Mouse (Mus musculus) neural tube, embryonic 11.5 days (tissue): ENCODE measurements at regions not wholly inside any gene's neighbourhood (a gene's known extent, or its start where the extent isn't known, plus 50 kb on each side); places are given as distances from the start of the nearest gene placed in this dataset.

Source experiments
- ATAC-seq: fragments of 200-750 bp; cut with Nextera tagmentation; 2 replicates; pipeline ENCODE4 v1.8.0; 2017; ENCODE audit warnings: moderate number of reproducible peaks, mild to moderate bottlenecking, moderate TSS enrichment, moderate library complexity; ENCODE audit not compliant: insufficient read depth, low FRiP score, low TSS enrichment
- DNase-seq: peaks from one replicate; pipeline ENCODE4 v3.0.0-alpha.2; 2015; ENCODE audit warnings: low spot score
- H3K27ac ChIP-seq: fragments of 300-500 bp; sonication (generic); 2 replicates; pipeline ENCODE4 v1.5.1; 2014; ENCODE audit warnings: low read depth, mild to moderate bottlenecking, low read length
- H3K27me3 ChIP-seq: fragments of 300-500 bp; sonication (generic); 2 replicates; pipeline ENCODE4 v1.6.1; 2014; ENCODE audit warnings: mild to moderate bottlenecking, low read length, mixed read lengths; ENCODE audit not compliant: control insufficient read depth, insufficient read depth
- H3K36me3 ChIP-seq: fragments of 300-500 bp; sonication (generic); 2 replicates; pipeline ENCODE4 v1.6.1; 2014; ENCODE audit warnings: mild to moderate bottlenecking, low read length, moderate library complexity, mixed read lengths; ENCODE audit not compliant: control insufficient read depth, insufficient read depth
- H3K4me1 ChIP-seq: fragments of 300-500 bp; sonication (generic); 2 replicates; pipeline ENCODE4 v1.6.1; 2014; ENCODE audit warnings: low read length, mixed read lengths; ENCODE audit not compliant: control insufficient read depth, insufficient read depth
- H3K4me2 ChIP-seq: fragments of 300-500 bp; sonication (generic); 2 replicates; pipeline ENCODE4 v1.6.1; 2014; ENCODE audit warnings: low read depth, mild to moderate bottlenecking, moderate library complexity
- H3K4me3 ChIP-seq: fragments of 300-500 bp; sonication (generic); 2 replicates; pipeline ENCODE4 v1.5.1; 2014; ENCODE audit warnings: low read depth, low read length
- H3K9ac ChIP-seq: fragments of 300-500 bp; sonication (generic); 2 replicates; pipeline ENCODE4 v1.6.1; 2014; ENCODE audit warnings: mild to moderate bottlenecking, low read length
- H3K9me3 ChIP-seq: fragments of 300-500 bp; sonication (generic); 2 replicates; pipeline ENCODE4 v1.6.1; 2016; ENCODE audit warnings: low read length; ENCODE audit not compliant: control insufficient read depth
- WGBS: fragments of 180-500 bp; shearing (Covaris S2); extraction: QIAGEN DNeasy Blood & Tissue Kit; methylation state at CpG from one replicate; pipeline ENCODE4 v1.1.7; 2014; 5-methylcytosine and 5-hydroxymethylcytosine counted together

DNA sequence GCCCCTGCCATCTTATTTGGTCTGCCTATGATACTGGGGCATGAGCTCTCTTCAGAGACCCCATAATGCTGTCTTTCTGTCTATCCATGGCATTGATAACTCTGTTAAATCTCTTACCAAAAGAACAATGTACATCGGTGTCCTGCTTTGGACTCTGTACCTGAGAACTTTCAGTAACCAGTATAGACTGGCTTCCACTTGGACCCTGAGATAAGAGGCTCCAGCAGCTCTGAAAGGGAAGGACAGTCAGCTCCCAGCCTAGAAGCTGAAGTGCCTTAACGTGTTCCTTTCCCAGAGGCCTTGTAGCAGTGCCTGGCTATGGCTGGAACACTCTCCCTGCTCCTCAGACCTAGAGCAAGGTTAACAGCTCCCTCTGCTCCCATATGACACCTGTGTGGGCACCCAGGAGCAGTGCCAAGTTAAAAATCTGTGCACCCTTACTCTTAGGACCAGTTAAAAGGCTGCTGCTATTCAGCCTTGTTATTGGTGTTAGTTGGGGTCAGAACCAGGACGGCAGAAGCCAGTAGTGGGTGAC is 343.8 kb upstream of the Hs6st1 start:
- Histone ChIP-seq H3K4me3 (no peak overlapping the region), H3K27me3 (no peaks in the 10 kb centered on the region), H3K27ac (no peak overlapping the region), H3K36me3 (no peaks in the 10 kb centered on the region), H3K9ac (no peak overlapping the region), H3K4me2 (no peak overlapping the region), H3K4me1 (no peaks in the 10 kb centered on the region), H3K9me3 (no peaks in the 10 kb centered on the region)
- no peak for DNase-seq
- no peak for ATAC-seq
- 84% methylated on average over 3 of the region's 3 CpGs for WGBS

DNA sequence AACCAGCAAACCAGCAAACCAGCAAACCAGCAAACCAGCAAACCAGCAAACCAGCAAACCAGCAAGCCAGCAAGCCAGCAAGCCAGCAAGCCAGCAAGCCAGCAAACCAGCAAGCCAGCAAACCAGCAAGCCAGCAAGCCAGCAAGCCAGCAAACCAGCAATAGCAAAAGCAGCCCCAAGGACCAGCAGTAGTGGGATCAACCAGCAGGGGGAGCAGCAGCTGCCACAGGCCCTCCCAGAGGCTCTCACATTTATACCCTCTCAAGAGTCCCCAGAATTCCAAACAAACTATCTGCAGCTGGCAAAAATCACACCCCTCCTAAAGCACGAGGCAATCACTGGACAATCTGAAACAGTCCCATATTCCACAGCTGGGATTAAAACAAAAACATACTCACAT is 341.6 kb upstream of the Hs6st1 start:
- no peak for ATAC-seq
- no peaks in the 10 kb centered on the region for H3K4me1 ChIP-seq
- H3K4me3 ChIP-seq, result no peak overlapping the region
- no peak overlapping the region for H3K9ac ChIP-seq
- no peaks in the 10 kb centered on the region for H3K9me3 ChIP-seq
- no peak overlapping the region for H3K4me2 ChIP-seq
- 44% methylated on average over 1 of the region's 1 CpGs for WGBS
- no peaks in the 10 kb centered on the region for H3K36me3 ChIP-seq
- peak; percentile 78 for DNase-seq
- H3K27ac ChIP-seq, result no peak overlapping the region
- no peaks in the 10 kb centered on the region for H3K27me3 ChIP-seq

DNA sequence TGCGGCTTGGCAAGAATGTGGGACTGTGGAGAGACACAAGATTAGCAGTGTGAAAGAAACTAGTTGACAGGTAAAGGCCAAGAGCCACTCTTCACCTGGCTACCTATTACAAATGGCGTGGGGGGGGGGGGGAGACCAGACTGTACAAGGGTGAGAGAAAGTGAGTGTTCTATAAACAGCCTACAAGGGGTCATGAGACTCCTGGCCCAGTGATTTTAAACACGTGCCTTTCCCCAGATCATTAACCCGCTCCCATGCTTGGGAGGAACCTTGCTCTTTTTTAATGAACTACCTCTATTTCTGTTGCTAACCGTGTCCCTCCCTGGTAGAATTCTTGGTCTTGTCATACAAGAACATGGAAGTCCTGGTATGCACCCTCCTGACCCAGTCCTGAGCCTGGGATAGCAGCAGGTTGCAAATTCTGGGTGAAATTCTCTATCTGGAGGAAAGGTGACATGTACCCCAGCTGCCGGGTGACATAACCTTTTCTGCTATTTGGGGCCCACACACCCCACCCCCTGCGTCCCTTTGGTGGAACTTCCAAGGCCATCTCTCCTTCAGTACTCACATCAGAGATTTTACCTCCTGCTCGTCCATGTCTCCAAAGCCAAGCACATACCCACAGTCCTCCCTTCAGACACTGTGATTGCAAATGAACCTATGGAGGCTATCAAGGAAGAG is 340.8 kb upstream of the Hs6st1 start:
- H3K4me1 ChIP-seq, result no peaks in the 10 kb centered on the region
- ATAC-seq, result no peak
- no peak overlapping the region for H3K4me2 ChIP-seq
- no peak for DNase-seq
- H3K27me3 ChIP-seq, result no peaks in the 10 kb centered on the region
- no peak overlapping the region for H3K9ac ChIP-seq
- no peaks in the 10 kb centered on the region for H3K9me3 ChIP-seq
- no peak overlapping the region for H3K4me3 ChIP-seq
- WGBS, result 88% methylated on average over 8 of the region's 8 CpGs
- H3K27ac ChIP-seq, result no peak overlapping the region
- no peaks in the 10 kb centered on the region for H3K36me3 ChIP-seq

DNA sequence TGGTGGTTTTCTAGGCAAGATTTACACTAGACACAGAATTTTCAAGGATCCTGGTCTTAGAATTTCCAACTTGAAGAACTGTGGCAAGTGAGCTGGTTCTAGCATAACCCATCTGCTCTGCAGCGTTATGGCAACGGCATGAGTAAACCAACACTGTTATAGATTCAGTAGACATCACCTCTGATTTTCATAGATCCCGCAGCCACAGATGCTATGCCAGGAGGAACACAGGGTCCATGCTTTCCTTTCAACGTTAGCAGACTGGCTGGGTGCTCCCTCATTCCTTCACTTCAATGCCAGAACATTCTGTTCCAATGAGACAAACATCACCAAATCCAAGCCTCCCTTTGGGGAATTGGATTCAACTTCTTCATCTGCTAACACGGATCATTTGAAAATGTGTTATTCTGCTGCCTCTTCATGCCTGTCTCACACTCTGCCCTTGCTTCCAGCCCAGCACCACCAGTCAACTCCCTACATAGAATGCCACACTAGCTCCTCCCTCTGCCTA is 338.4 kb upstream of the Hs6st1 start:
- no peak overlapping the region for H3K4me2 ChIP-seq
- no peaks in the 10 kb centered on the region for H3K4me1 ChIP-seq
- ATAC-seq, result no peak
- no peaks in the 10 kb centered on the region for H3K27me3 ChIP-seq
- no peak overlapping the region for H3K27ac ChIP-seq
- 86% methylated on average over 5 of the region's 5 CpGs for WGBS
- H3K4me3 ChIP-seq, result no peak overlapping the region
- H3K9me3 ChIP-seq, result no peaks in the 10 kb centered on the region
- no peak overlapping the region for H3K9ac ChIP-seq
- DNase-seq, result no peak
- no peaks in the 10 kb centered on the region for H3K36me3 ChIP-seq

- no peaks in the 10 kb centered on the region for H3K4me1 ChIP-seq
- H3K4me2 ChIP-seq, result no peak overlapping the region
- H3K4me3 ChIP-seq, result no peak overlapping the region
- DNase-seq (no peak), ATAC-seq (no peak)
- H3K36me3 ChIP-seq, result no peaks in the 10 kb centered on the region
- WGBS, result 86% methylated on average over 4 of the region's 4 CpGs
- no peaks in the 10 kb centered on the region for H3K9me3 ChIP-seq
- H3K9ac ChIP-seq, result no peak overlapping the region
- H3K27me3 ChIP-seq, result no peaks in the 10 kb centered on the region
- H3K27ac ChIP-seq, result no peak overlapping the region
These were observed 337.9 kb upstream of the Hs6st1 start for GRCm38 (mm10) chr1:35730309-35730708.

- Histone ChIP-seq H3K36me3 (no peaks in the 10 kb centered on the region), H3K27ac (no peak overlapping the region), H3K4me1 (no peaks in the 10 kb centered on the region), H3K27me3 (no peaks in the 10 kb centered on the region), H3K9ac (no peak overlapping the region), H3K4me3 (no peak overlapping the region), H3K4me2 (no peak overlapping the region), H3K9me3 (no peaks in the 10 kb centered on the region)
- ATAC-seq (no peak), DNase-seq (no peak)
These were observed 332.0 kb upstream of the Hs6st1 start for GRCm38 (mm10) chr1:35736247-35736646.

- Histone ChIP-seq H3K9me3 (no peaks in the 10 kb centered on the region), H3K4me1 (no peaks in the 10 kb centered on the region), H3K27me3 (no peaks in the 10 kb centered on the region), H3K27ac (no peak overlapping the region), H3K36me3 (no peaks in the 10 kb centered on the region), H3K4me2 (no peak overlapping the region), H3K9ac (no peak overlapping the region), H3K4me3 (no peak overlapping the region)
- 92% methylated on average over 7 of the region's 7 CpGs for WGBS
- ATAC-seq, result no peak
- no peak for DNase-seq
These were observed 318.6 kb upstream of the Hs6st1 start for GRCm38 (mm10) chr1:35749603-35750002.

DNA sequence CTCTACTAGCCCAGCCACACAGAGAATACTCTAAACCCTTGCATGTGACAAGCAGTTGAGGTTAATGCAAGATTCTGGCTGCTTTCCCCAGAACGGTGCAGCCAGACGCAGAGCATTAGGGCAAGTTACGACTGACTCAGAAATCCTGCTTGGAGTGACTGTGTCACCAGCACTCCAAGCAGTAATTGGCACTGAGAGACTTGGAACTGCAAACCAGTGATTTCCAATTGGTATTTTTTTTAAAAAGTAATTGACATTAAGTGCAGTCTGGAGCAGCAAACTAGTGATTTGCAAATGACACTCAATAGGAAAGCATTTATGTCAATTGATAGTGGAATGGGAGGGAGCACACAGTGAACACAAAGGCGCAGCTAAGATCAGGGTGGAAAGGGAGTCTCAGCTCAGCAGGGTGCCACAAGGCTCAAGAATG is 318.1 kb upstream of the Hs6st1 start:
- Histone ChIP-seq H3K27me3 (no peaks in the 10 kb centered on the region), H3K9ac (no peak overlapping the region), H3K9me3 (no peaks in the 10 kb centered on the region), H3K36me3 (no peaks in the 10 kb centered on the region), H3K4me1 (no peaks in the 10 kb centered on the region), H3K4me2 (no peak overlapping the region), H3K4me3 (no peak overlapping the region), H3K27ac (no peak overlapping the region)
- ATAC-seq, result no peak
- DNase-seq, result no peak
- 28% methylated on average over 4 of the region's 4 CpGs for WGBS

DNA sequence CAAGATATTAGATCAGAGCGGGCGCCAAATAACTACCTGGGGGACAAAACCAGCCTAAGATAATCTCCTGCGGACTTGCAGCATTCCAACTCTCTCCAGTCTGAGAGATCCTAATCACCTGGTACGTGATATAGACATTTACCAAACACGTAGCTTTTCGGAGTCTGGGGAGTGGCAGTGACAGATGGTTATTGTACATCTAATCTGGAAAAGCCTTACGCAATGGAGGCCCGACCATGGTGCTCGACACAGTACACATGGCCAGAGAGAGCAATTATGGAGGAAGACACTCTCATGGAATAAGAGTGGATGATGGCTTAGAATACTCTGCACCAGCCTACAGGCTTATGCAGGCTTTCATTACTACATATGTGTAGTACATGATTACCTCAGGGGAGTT is 315.6 kb upstream of the Hs6st1 start:
- Histone ChIP-seq H3K4me3 (no peak overlapping the region), H3K4me1 (no peaks in the 10 kb centered on the region), H3K27ac (no peak overlapping the region), H3K27me3 (no peaks in the 10 kb centered on the region), H3K9me3 (no peaks in the 10 kb centered on the region), H3K36me3 (no peaks in the 10 kb centered on the region; the same call in 1 of the 2 replicates), H3K4me2 (no peak overlapping the region), H3K9ac (no peak overlapping the region)
- ATAC-seq (no peak), DNase-seq (no peak)
- WGBS, result 95% methylated on average over 9 of the region's 9 CpGs
